Mouse (Mus musculus): Measurements from ENCODE around the gene Lrrc73.

GRCm38 (mm10) chr17:46275506-46275905 lies 22.2 kb downstream of the Lrrc73 start:
- TF ChIP-seq CTCF (IDR thresholded peaks at IDR 0.05; ENCODE audit: low read depth, low read length): no peak
- no peak for TF ChIP-seq POLR2A (IDR thresholded peaks at IDR 0.05; ENCODE audit: extremely low read depth, insufficient read depth, low read length)

Measured in liver, adult 2 months (tissue).